Mouse (Mus musculus) heart, embryonic 15.5 days (tissue): ENCODE data around the gene Ints1. TPM values are rescaled to one million over a fixed set of nuclear protein-coding genes. Genes with fewer than 3 reads are reported as not detected.
A peak's percentile ranks its signal among the peaks of the same experiment; 100 is the strongest.

Source experiments
- ATAC-seq: fragments of 200-750 bp; cut with Nextera tagmentation; replicated peaks from 2 replicates; pipeline ENCODE4 v1.8.0; 2017; ENCODE audit warnings: low read depth, moderate TSS enrichment; ENCODE audit not compliant: insufficient number of reproducible peaks, insufficient read depth, low FRiP score
- H3K27ac ChIP-seq: fragments of 300-500 bp; sonication (generic); 2 replicates; pipeline ENCODE4 v1.5.1; 2015; ENCODE audit warnings: mild to moderate bottlenecking, inconsistent platforms
- H3K27me3 ChIP-seq: fragments of 300-500 bp; sonication (generic); 2 replicates; pipeline ENCODE4 v1.6.1; 2015; ENCODE audit warnings: inconsistent platforms
- H3K36me3 ChIP-seq: fragments of 300-500 bp; sonication (generic); 2 replicates; pipeline ENCODE4 v1.6.1; 2015; ENCODE audit warnings: mild to moderate bottlenecking, inconsistent platforms
- H3K4me1 ChIP-seq: fragments of 300-500 bp; sonication (generic); replicated peaks from 2 replicates; pipeline ENCODE4 v1.6.1; 2015; ENCODE audit warnings: inconsistent platforms
- H3K4me2 ChIP-seq: fragments of 300-500 bp; sonication (generic); 2 replicates; pipeline ENCODE4 v1.6.1; 2015; ENCODE audit warnings: inconsistent platforms, mild to moderate bottlenecking, moderate library complexity
- H3K4me3 ChIP-seq: fragments of 300-500 bp; sonication (generic); 2 replicates; pipeline ENCODE4 v1.5.1; 2015; ENCODE audit warnings: mild to moderate bottlenecking, inconsistent platforms
- H3K9ac ChIP-seq: fragments of 300-500 bp; sonication (generic); 2 replicates; pipeline ENCODE4 v1.6.1; 2015; ENCODE audit warnings: mild to moderate bottlenecking, inconsistent platforms
- H3K9me3 ChIP-seq: fragments of 300-500 bp; sonication (generic); replicated peaks from 2 replicates; pipeline ENCODE4 v1.6.1; 2016; ENCODE audit warnings: inconsistent platforms
- WGBS: fragments of 180-500 bp; shearing (Covaris S2); methylation state at CpG from one replicate; pipeline ENCODE4 v1.1.7; 2015; ENCODE audit warnings: mixed read lengths; 5-methylcytosine and 5-hydroxymethylcytosine counted together
- polyA plus RNA-seq: library from polyadenylated mRNA; unstranded; fragments of >200 nt; fragmentation: Nextera tagmentation; extraction: Ambion mirVana; gene quantifications from 2 replicates; pipeline ENCODE4 v1.2.1, GENCODE M21; 2015

Gene Ints1
- polyA plus RNA-seq, 1 experiment from 2014 or later = 12.6 TPM

GRCm38 (mm10) chr5:139792159-139792775 is 16.8 kb upstream of the Ints1 start:
- no peak for ATAC-seq
- peak overlapping the region; percentile 75 for H3K4me3 ChIP-seq

GRCm38 (mm10) chr5:139791227-139792158 is 16.0 kb upstream of the Ints1 start, which contains the start of gene Mafk:
Gene Mafk (plus strand): TSS chr5:139791513.
- Histone ChIP-seq H3K27me3 (no peaks in the 10 kb centered on the region), H3K36me3 (no peaks in the 10 kb centered on the region), H3K4me2 (peak within 1 kb of the TSS; percentile 97), H3K9me3 (no peaks in the 10 kb centered on the region), H3K4me1 (peaks cover 47% of the 10 kb centered on the region), H3K27ac (peak within 1 kb of the TSS; percentile 85), H3K4me3 (peak within 1 kb of the TSS; percentile 75), H3K9ac (peak within 1 kb of the TSS; percentile 79)
- ATAC-seq = peak; percentile 89
- under 1% methylated on average over 92 of the region's 92 CpGs for WGBS

More at GRCm38 (mm10) chr5:139792159-139792775, 16.8 kb upstream of the Ints1 start:
- peak overlapping the region; percentile 97 for H3K4me2 ChIP-seq
- no peaks in the 10 kb centered on the region for H3K27me3 ChIP-seq
- H3K9ac ChIP-seq = peak overlapping the region; percentile 79
- no peaks in the 10 kb centered on the region for H3K9me3 ChIP-seq
- peaks cover 54% of the 10 kb centered on the region for H3K4me1 ChIP-seq
- peak overlapping the region; percentile 85 for H3K27ac ChIP-seq
- 7% methylated on average over 11 of the region's 11 CpGs for WGBS
- no peaks in the 10 kb centered on the region for H3K36me3 ChIP-seq

GRCm38 (mm10) chr5:139789466-139789865 is 14.0 kb upstream of the Ints1 start:
- Histone ChIP-seq H3K27me3 (no peaks in the 10 kb centered on the region), H3K4me1 (peaks cover 27% of the 10 kb centered on the region), H3K36me3 (no peaks in the 10 kb centered on the region), H3K9ac (no peak overlapping the region), H3K27ac (no peak overlapping the region), H3K4me3 (no peak overlapping the region), H3K9me3 (no peaks in the 10 kb centered on the region), H3K4me2 (no peak overlapping the region)
- 54% methylated on average over 4 of the region's 4 CpGs for WGBS
- ATAC-seq = no peak

GRCm38 (mm10) chr5:139781406-139781805 is 5.9 kb upstream of the Ints1 start:
- 63% methylated on average over 8 of the region's 8 CpGs for WGBS
- ATAC-seq = no peak
- Histone ChIP-seq H3K4me3 (no peak overlapping the region), H3K9ac (no peak overlapping the region), H3K9me3 (no peaks in the 10 kb centered on the region), H3K27me3 (no peaks in the 10 kb centered on the region), H3K4me2 (no peak overlapping the region), H3K36me3 (no peaks in the 10 kb centered on the region), H3K27ac (no peak overlapping the region), H3K4me1 (no peaks in the 10 kb centered on the region)

GRCm38 (mm10) chr5:139776966-139777365 is 1.5 kb upstream of the Ints1 start:
- H3K4me1 ChIP-seq = peaks cover 10% of the 10 kb centered on the region
- ATAC-seq = no peak
- no peak overlapping the region for H3K27ac ChIP-seq
- H3K36me3 ChIP-seq = peaks cover 12% of the 10 kb centered on the region
- H3K4me3 ChIP-seq = no peak overlapping the region
- H3K27me3 ChIP-seq = no peaks in the 10 kb centered on the region
- H3K9me3 ChIP-seq = no peaks in the 10 kb centered on the region
- no peak overlapping the region for H3K9ac ChIP-seq
- 58% methylated on average over 5 of the region's 5 CpGs for WGBS
- H3K4me2 ChIP-seq = no peak overlapping the region

- no peak overlapping the region for H3K9ac ChIP-seq
- H3K4me1 ChIP-seq = no peaks in the 10 kb centered on the region
- H3K27ac ChIP-seq = no peak overlapping the region
- H3K4me2 ChIP-seq = no peak overlapping the region
- ATAC-seq = no peak
- no peaks in the 10 kb centered on the region for H3K9me3 ChIP-seq
- H3K4me3 ChIP-seq = no peak overlapping the region
- WGBS = 89% methylated on average over 8 of the region's 8 CpGs
- H3K36me3 ChIP-seq = peaks cover 89% of the 10 kb centered on the region
- no peaks in the 10 kb centered on the region for H3K27me3 ChIP-seq
Measured at GRCm38 (mm10) chr5:139768216-139768615, 7.3 kb downstream of the Ints1 start.

GRCm38 (mm10) chr5:139764296-139764695 is 11.2 kb downstream of the Ints1 start:
- Histone ChIP-seq H3K9ac (no peak overlapping the region), H3K36me3 (peaks cover 91% of the 10 kb centered on the region), H3K9me3 (no peaks in the 10 kb centered on the region), H3K4me2 (no peak overlapping the region), H3K4me1 (no peaks in the 10 kb centered on the region), H3K27me3 (no peaks in the 10 kb centered on the region), H3K4me3 (no peak overlapping the region), H3K27ac (no peak overlapping the region)
- ATAC-seq = no peak
- 75% methylated on average over 11 of the region's 11 CpGs for WGBS

GRCm38 (mm10) chr5:139758096-139758495 is 17.4 kb downstream of the Ints1 start:
- peaks cover 80% of the 10 kb centered on the region for H3K36me3 ChIP-seq
- H3K9ac ChIP-seq = no peak overlapping the region
- H3K9me3 ChIP-seq = no peaks in the 10 kb centered on the region
- H3K27me3 ChIP-seq = no peaks in the 10 kb centered on the region
- 78% methylated on average over 16 of the region's 16 CpGs for WGBS
- ATAC-seq = no peak
- H3K4me2 ChIP-seq = no peak overlapping the region
- H3K4me3 ChIP-seq = no peak overlapping the region
- H3K27ac ChIP-seq = no peak overlapping the region
- H3K4me1 ChIP-seq = no peaks in the 10 kb centered on the region

GRCm38 (mm10) chr5:139756586-139756985 is 18.9 kb downstream of the Ints1 start:
- 95% methylated on average over 2 of the region's 2 CpGs for WGBS
- Histone ChIP-seq H3K36me3 (peaks cover 66% of the 10 kb centered on the region), H3K4me2 (no peak overlapping the region), H3K27ac (no peak overlapping the region), H3K4me3 (no peak overlapping the region), H3K27me3 (no peaks in the 10 kb centered on the region), H3K9ac (no peak overlapping the region), H3K4me1 (no peaks in the 10 kb centered on the region), H3K9me3 (no peaks in the 10 kb centered on the region)
- no peak for ATAC-seq

GRCm38 (mm10) chr5:139756135-139756534 is 19.3 kb downstream of the Ints1 start:
- Histone ChIP-seq H3K9me3 (no peaks in the 10 kb centered on the region), H3K27me3 (no peaks in the 10 kb centered on the region), H3K4me3 (no peak overlapping the region), H3K9ac (no peak overlapping the region), H3K27ac (no peak overlapping the region), H3K36me3 (peaks cover 66% of the 10 kb centered on the region), H3K4me2 (no peak overlapping the region), H3K4me1 (no peaks in the 10 kb centered on the region)
- no peak for ATAC-seq
- 85% methylated on average over 12 of the region's 12 CpGs for WGBS

GRCm38 (mm10) chr5:139754753-139755152 is 20.7 kb downstream of the Ints1 start:
- 36% methylated on average over 12 of the region's 12 CpGs for WGBS
- Histone ChIP-seq H3K9me3 (no peaks in the 10 kb centered on the region), H3K9ac (no peak overlapping the region), H3K36me3 (peaks cover 58% of the 10 kb centered on the region), H3K27me3 (no peaks in the 10 kb centered on the region), H3K4me1 (no peaks in the 10 kb centered on the region), H3K27ac (no peak overlapping the region), H3K4me2 (no peak overlapping the region), H3K4me3 (no peak overlapping the region)
- no peak for ATAC-seq
